Mouse (Mus musculus): ENCODE data around the gene C330007P06Rik.

The C330007P06Rik gene

GRCm38 (mm10) chrX:36837069-36837676 lies 36.7 kb downstream of the C330007P06Rik start:
- no peak for DNase-seq (ENCODE audit: low read depth)

GRCm38 (mm10) chrX:36833397-36834084 lies 40.4 kb downstream of the C330007P06Rik start:
- DNase-seq (ENCODE audit: low read depth): peak; percentile 68

GRCm38 (mm10) chrX:36831632-36832031 lies 42.3 kb downstream of the C330007P06Rik start:
- DNase-seq (ENCODE audit: low read depth): no peak

GRCm38 (mm10) chrX:36830271-36830670 lies 43.6 kb downstream of the C330007P06Rik start:
- peak; percentile 77 for DNase-seq (ENCODE audit: low read depth)

- no peak for DNase-seq (ENCODE audit: low read depth)
Measured at GRCm38 (mm10) chrX:36826873-36827272, 47.0 kb downstream of the C330007P06Rik start.

GRCm38 (mm10) chrX:36825032-36825431 lies 48.9 kb downstream of the C330007P06Rik start:
- no peak for DNase-seq (ENCODE audit: low read depth)

GRCm38 (mm10) chrX:36823932-36824711 lies 49.8 kb downstream of the C330007P06Rik start:
- no peak for DNase-seq (ENCODE audit: low read depth)

GRCm38 (mm10) chrX:36820201-36820600 lies 53.7 kb downstream of the C330007P06Rik start:
- DNase-seq (ENCODE audit: low read depth): peak; percentile 58

GRCm38 (mm10) chrX:36819575-36819974 lies 54.3 kb downstream of the C330007P06Rik start:
- DNase-seq (ENCODE audit: low read depth): no peak

- DNase-seq (ENCODE audit: low read depth): no peak
Measured at GRCm38 (mm10) chrX:36816953-36817441, 56.9 kb downstream of the C330007P06Rik start.

GRCm38 (mm10) chrX:36816368-36816899 lies 57.5 kb downstream of the C330007P06Rik start:
- DNase-seq (ENCODE audit: low read depth): no peak

- no peak for DNase-seq (ENCODE audit: low read depth)
Measured at GRCm38 (mm10) chrX:36815439-36815838, 58.5 kb downstream of the C330007P06Rik start.

- DNase-seq (ENCODE audit: low read depth): no peak
Measured at GRCm38 (mm10) chrX:36815022-36815421, 58.9 kb downstream of the C330007P06Rik start.

GRCm38 (mm10) chrX:36814161-36814836 lies 59.6 kb downstream of the C330007P06Rik start:
- no peak for DNase-seq (ENCODE audit: low read depth)

- peak; percentile 52 for DNase-seq (ENCODE audit: low read depth)
Measured at GRCm38 (mm10) chrX:36811377-36811776, 62.5 kb downstream of the C330007P06Rik start.

GRCm38 (mm10) chrX:36808318-36808683 lies 65.6 kb downstream of the C330007P06Rik start:
- DNase-seq (ENCODE audit: low read depth): no peak

- peak; percentile 96 for DNase-seq (ENCODE audit: low read depth)
Measured at GRCm38 (mm10) chrX:36807360-36808317, 66.3 kb downstream of the C330007P06Rik start.

- DNase-seq (ENCODE audit: low read depth): no peak
Measured at GRCm38 (mm10) chrX:36805466-36806235, 68.3 kb downstream of the C330007P06Rik start.

- no peak for DNase-seq (ENCODE audit: low read depth)
Measured at GRCm38 (mm10) chrX:36804196-36804595, 69.7 kb downstream of the C330007P06Rik start.

GRCm38 (mm10) chrX:36803189-36803588 lies 70.7 kb downstream of the C330007P06Rik start:
- peak; percentile 45 for DNase-seq (ENCODE audit: low read depth)

All from 416B (cell line).